Mouse (Mus musculus) hindbrain, embryonic 10.5 days (tissue): ENCODE measurements around the gene Mapkapk5. TPM values are rescaled to one million over a fixed set of nuclear protein-coding genes. Genes with fewer than 3 reads are reported as not detected.
A peak's percentile ranks its signal among the peaks of the same experiment; 100 is the strongest.
"Not testable (repeated sequence)": the region's sequence is repeated elsewhere in the genome, so short reads cannot be mapped to it uniquely, and the experiment has no call there.

Experiments used
- DNase-seq: peaks from one replicate; pipeline ENCODE4 v3.0.0-alpha.2; 2017; ENCODE audit warnings: low spot score
- H3K27ac ChIP-seq: fragments of 300-500 bp; sonication (generic); 2 replicates; pipeline ENCODE4 v1.5.1; 2016; ENCODE audit warnings: mild to moderate bottlenecking, moderate library complexity
- H3K27me3 ChIP-seq: fragments of 300-500 bp; sonication (generic); 2 replicates; pipeline ENCODE4 v1.6.1; 2016; ENCODE audit warnings: mild to moderate bottlenecking; ENCODE audit not compliant: poor library complexity, insufficient read depth, severe bottlenecking
- H3K36me3 ChIP-seq: fragments of 300-500 bp; sonication (generic); 2 replicates; pipeline ENCODE4 v1.6.1; 2016; ENCODE audit warnings: mild to moderate bottlenecking, moderate library complexity
- H3K4me1 ChIP-seq: fragments of 300-500 bp; sonication (generic); replicated peaks from 2 replicates; pipeline ENCODE4 v1.6.1; 2016; ENCODE audit warnings: mild to moderate bottlenecking
- H3K4me3 ChIP-seq: fragments of 300-500 bp; sonication (generic); 2 replicates; pipeline ENCODE4 v1.5.1; 2016; ENCODE audit warnings: mild to moderate bottlenecking, moderate library complexity
- H3K9me3 ChIP-seq: fragments of 300-500 bp; sonication (generic); 2 replicates; pipeline ENCODE4 v1.6.1; 2016; ENCODE audit warnings: mild to moderate bottlenecking, moderate library complexity
- WGBS: fragments of 180-500 bp; shearing (Covaris S2); methylation state at CpG from one replicate; pipeline ENCODE4 v1.1.7; 2016; 5-methylcytosine and 5-hydroxymethylcytosine counted together
- polyA plus RNA-seq: library from polyadenylated mRNA; unstranded; fragments of >200 nt; fragmentation: Nextera tagmentation; extraction: Ambion mirVana; gene quantifications from 2 replicates; pipeline ENCODE4 v1.2.1, GENCODE M21; 2016

Gene Mapkapk5
- polyA plus RNA-seq, 1 experiment from 2014 or later = 48.8 TPM

- DNase-seq = peak; percentile 43
Observed at GRCm38 (mm10) chr5:121544910-121545792, 554 bp downstream of the Mapkapk5 start, which contains the start of the genes Adam1a and Gm42878. Gene Adam1a (minus strand): TSS chr5:121545482. Gene Gm42878 (minus strand): TSS chr5:121545482.

DNA sequence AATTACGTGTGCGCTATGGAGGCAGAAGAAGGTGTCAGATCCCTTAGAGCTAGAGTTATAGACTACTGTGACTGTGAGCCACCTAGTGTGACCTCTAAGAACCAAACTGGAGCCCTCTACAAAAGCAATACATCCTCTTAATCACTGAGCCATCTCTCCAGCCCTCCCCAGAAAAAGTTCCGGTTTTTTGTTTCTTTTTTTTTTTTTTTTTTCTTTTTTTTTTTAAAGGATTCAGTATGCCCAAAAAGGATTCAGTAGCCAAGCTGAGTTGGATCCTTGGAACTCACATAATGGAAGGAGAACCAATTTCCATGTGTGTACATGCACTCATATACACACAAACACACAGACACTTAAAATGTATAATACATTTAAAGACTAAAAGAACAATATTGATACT is 2.3 kb downstream of the Mapkapk5 start:
- 88% methylated on average over 3 of the region's 3 CpGs for WGBS
- Histone ChIP-seq H3K4me1 (peaks cover 29% of the 10 kb centered on the region), H3K36me3 (peaks cover 21% of the 10 kb centered on the region), H3K9me3 (no peaks in the 10 kb centered on the region), H3K27ac (no peak overlapping the region), H3K27me3 (no peaks in the 10 kb centered on the region), H3K4me3 (no peak overlapping the region)
- DNase-seq = no peak

More at GRCm38 (mm10) chr5:121544910-121545792, 554 bp downstream of the Mapkapk5 start, which contains the start of the genes Adam1a and Gm42878:
- WGBS = under 1% methylated on average over 97 of the region's 97 CpGs
- H3K27ac ChIP-seq = peak within 1 kb of the TSS; percentile 99
- no peaks in the 10 kb centered on the region for H3K27me3 ChIP-seq
- no peaks in the 10 kb centered on the region for H3K9me3 ChIP-seq
- H3K4me1 ChIP-seq = peaks cover 29% of the 10 kb centered on the region
- H3K36me3 ChIP-seq = 0 out of 2 replicates have a peak, but pooled peaks cover 6% of the 10 kb centered on the region
- peak within 1 kb of the TSS; percentile 100 for H3K4me3 ChIP-seq

GRCm38 (mm10) chr5:121541235-121541634 is 4.5 kb downstream of the Mapkapk5 start:
- Histone ChIP-seq H3K4me1 (peaks cover 34% of the 10 kb centered on the region), H3K4me3 (no peak overlapping the region), H3K9me3 (no peaks in the 10 kb centered on the region), H3K27me3 (no peaks in the 10 kb centered on the region), H3K36me3 (peaks cover 42% of the 10 kb centered on the region), H3K27ac (no peak overlapping the region)
- 93% methylated on average over 7 of the region's 7 CpGs for WGBS
- no peak for DNase-seq

DNA sequence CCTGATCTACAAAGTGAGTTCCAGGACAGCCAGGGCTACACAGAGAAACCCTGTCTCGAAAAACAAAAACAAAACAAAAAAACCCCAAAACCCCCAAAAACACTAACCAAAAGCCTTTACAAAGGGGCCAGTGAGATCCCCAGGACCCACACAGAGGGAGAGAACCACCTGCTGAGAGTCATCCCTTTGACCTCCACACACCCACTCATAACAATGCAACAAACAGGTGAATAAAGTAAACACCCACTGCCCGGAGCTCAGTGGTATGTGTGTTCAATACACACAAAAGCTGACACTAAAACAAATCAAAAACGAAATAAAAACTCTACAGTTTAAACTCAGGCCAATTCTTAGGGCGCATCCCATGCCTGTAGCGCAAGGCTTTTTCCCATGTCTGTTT is 5.6 kb downstream of the Mapkapk5 start:
- H3K27ac ChIP-seq = no peak overlapping the region
- H3K36me3 ChIP-seq = peaks cover 54% of the 10 kb centered on the region
- 94% methylated on average over 5 of the region's 5 CpGs for WGBS
- H3K4me1 ChIP-seq = peaks cover 33% of the 10 kb centered on the region
- H3K4me3 ChIP-seq = no peak overlapping the region
- no peak for DNase-seq
- no peaks in the 10 kb centered on the region for H3K9me3 ChIP-seq
- no peaks in the 10 kb centered on the region for H3K27me3 ChIP-seq

- no peak for DNase-seq
- Histone ChIP-seq H3K4me1 (peaks cover 14% of the 10 kb centered on the region), H3K4me3 (no peak overlapping the region), H3K9me3 (no peaks in the 10 kb centered on the region), H3K27me3 (no peaks in the 10 kb centered on the region), H3K36me3 (peaks cover 77% of the 10 kb centered on the region), H3K27ac (no peak overlapping the region)
- WGBS = 85% methylated on average over 2 of the region's 2 CpGs
Observed at GRCm38 (mm10) chr5:121537588-121537987, 8.1 kb downstream of the Mapkapk5 start.

GRCm38 (mm10) chr5:121536921-121537555 is 8.7 kb downstream of the Mapkapk5 start:
- WGBS = 65% methylated on average over 7 of the region's 7 CpGs
- Histone ChIP-seq H3K36me3 (peaks cover 82% of the 10 kb centered on the region), H3K4me1 (peaks cover 11% of the 10 kb centered on the region), H3K27ac (no peak overlapping the region), H3K27me3 (no peaks in the 10 kb centered on the region), H3K9me3 (no peaks in the 10 kb centered on the region), H3K4me3 (no peak overlapping the region)
- DNase-seq = no peak

DNA sequence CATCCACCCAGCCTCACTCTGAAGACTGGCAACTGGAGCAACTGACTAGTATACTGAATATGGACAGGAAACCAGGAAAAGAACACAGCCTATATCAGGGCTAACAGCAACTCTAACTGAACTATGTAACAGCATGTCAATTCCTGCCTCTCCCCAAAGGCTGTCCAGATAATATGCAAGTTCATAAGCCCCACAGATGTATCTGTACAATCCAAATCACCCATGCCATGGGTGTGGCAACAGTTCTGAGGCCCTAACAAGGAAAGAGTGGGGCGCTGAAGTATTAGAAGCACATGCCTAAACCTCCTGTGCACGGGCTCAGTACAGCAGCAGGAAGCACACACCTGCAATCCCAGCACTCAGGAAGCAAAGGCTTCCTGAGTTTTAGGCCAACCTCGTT is 10.6 kb downstream of the Mapkapk5 start:
- WGBS = 95% methylated on average over 3 of the region's 3 CpGs
- Histone ChIP-seq H3K27me3 (no peaks in the 10 kb centered on the region), H3K27ac (no peak overlapping the region), H3K4me3 (no peak overlapping the region), H3K9me3 (no peaks in the 10 kb centered on the region), H3K4me1 (peaks cover 11% of the 10 kb centered on the region), H3K36me3 (peaks cover 94% of the 10 kb centered on the region)
- DNase-seq = no peak

DNA sequence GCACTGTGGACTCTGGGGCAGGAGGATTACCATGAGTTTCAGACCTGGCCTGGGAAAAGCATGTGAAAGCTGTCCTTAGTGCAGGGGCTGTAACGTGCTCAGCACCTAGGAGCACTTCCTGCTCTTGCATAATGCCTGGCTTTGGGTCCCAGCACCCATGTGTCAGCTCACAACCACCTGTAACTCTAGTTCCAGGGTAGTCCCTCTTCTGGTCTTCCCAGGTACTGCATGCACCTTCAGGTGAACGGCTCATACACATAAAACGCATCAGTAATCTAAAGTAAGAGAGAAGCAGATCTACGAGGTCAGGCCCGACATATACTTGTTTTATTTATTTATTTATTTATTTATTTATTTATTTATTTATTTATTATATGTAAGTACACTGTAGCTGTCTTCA is 11.2 kb downstream of the Mapkapk5 start:
- H3K9me3 ChIP-seq = no peaks in the 10 kb centered on the region
- no peak overlapping the region for H3K4me3 ChIP-seq
- H3K27me3 ChIP-seq = no peaks in the 10 kb centered on the region
- H3K27ac ChIP-seq = no peak overlapping the region
- no peak for DNase-seq
- H3K4me1 ChIP-seq = peaks cover 11% of the 10 kb centered on the region
- WGBS = 93% methylated on average over 5 of the region's 5 CpGs
- H3K36me3 ChIP-seq = peaks cover 97% of the 10 kb centered on the region

- no peak overlapping the region for H3K4me3 ChIP-seq
- H3K9me3 ChIP-seq = no peaks in the 10 kb centered on the region
- no peaks in the 10 kb centered on the region for H3K4me1 ChIP-seq
- WGBS = 72% methylated on average over 8 of the region's 8 CpGs
- no peaks in the 10 kb centered on the region for H3K27me3 ChIP-seq
- H3K27ac ChIP-seq = no peak overlapping the region
- DNase-seq = peak; percentile 12
- peaks cover 92% of the 10 kb centered on the region for H3K36me3 ChIP-seq
Observed at GRCm38 (mm10) chr5:121526961-121527360, 18.7 kb downstream of the Mapkapk5 start.

DNA sequence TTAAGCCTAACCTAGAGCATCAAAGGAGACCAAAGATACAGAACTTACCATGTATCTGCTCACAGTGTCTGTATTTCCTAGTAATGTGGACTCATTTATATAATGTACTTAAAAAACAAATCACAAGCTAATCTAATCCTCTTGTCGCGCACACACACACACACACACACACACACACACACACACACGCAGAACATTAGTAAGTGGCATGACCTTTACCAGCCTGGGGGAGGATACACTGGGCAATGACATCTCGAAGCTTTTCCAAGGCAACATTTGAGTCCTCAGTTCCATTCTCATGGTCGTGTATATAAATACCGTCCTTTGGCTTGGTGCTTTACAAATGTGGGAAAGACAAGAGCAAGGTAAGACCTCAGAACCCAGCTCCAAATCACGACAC is 19.2 kb downstream of the Mapkapk5 start:
- no peaks in the 10 kb centered on the region for H3K4me1 ChIP-seq
- H3K27me3 ChIP-seq = no peaks in the 10 kb centered on the region
- 85% methylated on average over 7 of the region's 7 CpGs for whole genome bisulfite sequencing
- no peak overlapping the region for H3K4me3 ChIP-seq
- DNase-seq = no peak
- no peaks in the 10 kb centered on the region for H3K9me3 ChIP-seq
- H3K27ac ChIP-seq = no peak overlapping the region
- peaks cover 92% of the 10 kb centered on the region for H3K36me3 ChIP-seq

GRCm38 (mm10) chr5:121525774-121526450 is 19.8 kb downstream of the Mapkapk5 start:
- H3K27me3 ChIP-seq = no peaks in the 10 kb centered on the region
- WGBS = 87% methylated on average over 14 of the region's 14 CpGs
- H3K9me3 ChIP-seq = no peaks in the 10 kb centered on the region
- H3K27ac ChIP-seq = no peak overlapping the region
- no peak overlapping the region for H3K4me3 ChIP-seq
- DNase-seq = no peak
- H3K36me3 ChIP-seq = peaks cover 92% of the 10 kb centered on the region
- no peaks in the 10 kb centered on the region for H3K4me1 ChIP-seq

- not testable (repeated sequence) for H3K27ac ChIP-seq, DNase-seq, H3K4me3 ChIP-seq, H3K4me1 ChIP-seq, H3K9me3 ChIP-seq, H3K27me3 ChIP-seq
- 91% methylated on average over 11 of the region's 17 CpGs for WGBS
- H3K36me3 ChIP-seq = peaks cover 66% of the 10 kb centered on the region
Observed at GRCm38 (mm10) chr5:121519758-121520157, 25.9 kb downstream of the Mapkapk5 start.
